Mouse (Mus musculus) CH12.LX (cell line): Measurements from ENCODE around the gene Timp2.

ENCODE experiments used
- BHLHE40 ChIP-seq: IDR thresholded peaks from 2 replicates; pipeline ENCODE4 v1.6.1; 2011; ENCODE audit warnings: mild to moderate bottlenecking, low read depth, low read length, improper control_type of control experiment
- CHD2 ChIP-seq: IDR thresholded peaks from 2 replicates; pipeline ENCODE4 v1.6.1; 2011; ENCODE audit warnings: low read length, improper control_type of control experiment
- CTCF ChIP-seq, 2 experiments: IDR thresholded peaks in 1 of 2; conservative IDR thresholded peaks in 1 of 2; 2 replicates each; pipeline ENCODE4 v1.5.1; 2011 to 2012; ENCODE audit warnings: low read depth in 2 of 2, low read length in 2 of 2, improper control_type of control experiment in 1 of 2, inconsistent platforms in 1 of 2, mild to moderate bottlenecking in 1 of 2, moderate library complexity in 1 of 2
- E2F4 ChIP-seq: IDR thresholded peaks from 2 replicates; pipeline ENCODE4 v1.6.1; 2011; ENCODE audit warnings: low read depth, low read length, improper control_type of control experiment; ENCODE audit not compliant: insufficient replicate concordance
- MAFK ChIP-seq: IDR thresholded peaks from 2 replicates; pipeline ENCODE4 v1.6.1; 2011; ENCODE audit warnings: low read length, improper control_type of control experiment; ENCODE audit not compliant: insufficient replicate concordance
- MAX ChIP-seq: IDR thresholded peaks from 2 replicates; pipeline ENCODE4 v1.6.1; 2011; ENCODE audit warnings: low read length, improper control_type of control experiment
- MEF2A ChIP-seq: IDR thresholded peaks from 2 replicates; pipeline ENCODE4 v1.6.1; 2014; ENCODE audit warnings: low read depth, mild to moderate bottlenecking, inconsistent platforms, low read length, improper control_type of control experiment, borderline replicate concordance
- POLR2A ChIP-seq: IDR thresholded peaks from 2 replicates; pipeline ENCODE4 v1.6.1; 2011; ENCODE audit warnings: low read depth, mild to moderate bottlenecking, improper control_type of control experiment, low read length
- UBTF ChIP-seq: IDR thresholded peaks from 2 replicates; pipeline ENCODE4 v1.6.1; 2012; ENCODE audit warnings: low read depth, mild to moderate bottlenecking, inconsistent platforms, low read length, improper control_type of control experiment, moderate library complexity
- USF1 ChIP-seq: IDR thresholded peaks from 2 replicates; pipeline ENCODE4 v1.6.1; 2014; ENCODE audit warnings: low read depth, mild to moderate bottlenecking, inconsistent platforms, low read length, improper control_type of control experiment
- USF2 ChIP-seq: conservative IDR thresholded peaks from 2 replicates; pipeline ENCODE4 v1.6.1; 2011; ENCODE audit warnings: low read depth, low read length, improper control_type of control experiment
- ZC3H11A ChIP-seq: IDR thresholded peaks from 2 replicates; pipeline ENCODE4 v1.6.1; 2012; ENCODE audit warnings: low read depth, mild to moderate bottlenecking, inconsistent platforms, low read length, improper control_type of control experiment
- ZNF384 ChIP-seq: IDR thresholded peaks from 2 replicates; pipeline ENCODE4 v1.6.1; 2012; ENCODE audit warnings: low read depth, low read length, improper control_type of control experiment, inconsistent platforms

GRCm38 (mm10) chr11:118342400-118342981 is 13.0 kb downstream of the Timp2 start, which contains the start of gene Cep295nl:
- no peak for TF ChIP-seq MAX
- no peak for TF ChIP-seq USF2
- no peak for TF ChIP-seq CTCF (conservative IDR thresholded peaks at IDR 0.05 in 1 of 2, IDR thresholded peaks at IDR 0.05 in 1 of 2; ENCODE audit: low read depth in 2 of 2, low read length in 2 of 2)
- TF ChIP-seq USF1 = no peak
- no peak for TF ChIP-seq POLR2A
- no peak for TF ChIP-seq MEF2A
- TF ChIP-seq E2F4 = no peak
- no peak for TF ChIP-seq CHD2
- no peak for TF ChIP-seq MAFK
- TF ChIP-seq UBTF = no peak
- no peak for TF ChIP-seq ZC3H11A
- TF ChIP-seq BHLHE40 = no peak
- TF ChIP-seq ZNF384 = no peak
